Mouse (Mus musculus) limb, embryonic 14.5 days (tissue): Measurements from ENCODE around the gene Pigyl. TPM values are rescaled to one million over a fixed set of nuclear protein-coding genes. Genes with fewer than 3 reads are reported as not detected.
A peak's percentile ranks its signal among the peaks of the same experiment; 100 is the strongest.

Experiments used
- ATAC-seq: fragments of 200-750 bp; cut with Nextera tagmentation; 2 replicates; pipeline ENCODE4 v1.8.0; 2017; ENCODE audit warnings: low read depth, moderate number of reproducible peaks, moderate TSS enrichment; ENCODE audit not compliant: low FRiP score
- DNase-seq: peaks from one replicate; pipeline ENCODE4 v3.0.0-alpha.2; 2015; ENCODE audit warnings: low spot score
- H3K27ac ChIP-seq: fragments of 300-500 bp; sonication (generic); replicated peaks from 2 replicates; pipeline ENCODE4 v1.5.1; 2014; ENCODE audit warnings: low read depth, mild to moderate bottlenecking, low read length, moderate library complexity, mixed read lengths
- H3K27me3 ChIP-seq: fragments of 300-500 bp; sonication (generic); 2 replicates; pipeline ENCODE4 v1.6.1; 2014; ENCODE audit warnings: low read length, mixed read lengths; ENCODE audit not compliant: control insufficient read depth, insufficient read depth
- H3K36me3 ChIP-seq: fragments of 300-500 bp; sonication (generic); 2 replicates; pipeline ENCODE4 v1.6.1; 2014; ENCODE audit warnings: mild to moderate bottlenecking, low read length, moderate library complexity, mixed read lengths; ENCODE audit not compliant: control insufficient read depth, insufficient read depth
- H3K4me1 ChIP-seq: fragments of 300-500 bp; sonication (generic); 2 replicates; pipeline ENCODE4 v1.6.1; 2014; ENCODE audit warnings: antibody characterized with exemption, low read length, mixed read lengths; ENCODE audit not compliant: control insufficient read depth, insufficient read depth
- H3K4me2 ChIP-seq: fragments of 300-500 bp; sonication (generic); replicated peaks from 2 replicates; pipeline ENCODE4 v1.6.1; 2014; ENCODE audit warnings: low read depth, mild to moderate bottlenecking, low read length, moderate library complexity; ENCODE audit not compliant: severe bottlenecking
- H3K4me3 ChIP-seq: fragments of 300-500 bp; sonication (generic); replicated peaks from 2 replicates; pipeline ENCODE4 v1.5.1; 2014; ENCODE audit warnings: low read length
- H3K9ac ChIP-seq: fragments of 300-500 bp; sonication (generic); 2 replicates; pipeline ENCODE4 v1.6.1; 2014; ENCODE audit warnings: mild to moderate bottlenecking, low read depth, low read length, moderate library complexity; ENCODE audit not compliant: severe bottlenecking
- H3K9me3 ChIP-seq: fragments of 300-500 bp; sonication (generic); 2 replicates; pipeline ENCODE4 v1.6.1; 2016; ENCODE audit warnings: low read length; ENCODE audit not compliant: control insufficient read depth
- POLR2A ChIP-seq: fragments of 200-500 bp; IDR thresholded peaks from 2 replicates; pipeline ENCODE4 v1.8.0; 2012; ENCODE audit warnings: inconsistent platforms, mild to moderate bottlenecking, moderate library complexity, borderline replicate concordance; ENCODE audit not compliant: insufficient read depth, insufficient read length; ENCODE audit errors: extremely low read depth
- WGBS: fragments of 180-500 bp; shearing (Covaris S2); extraction: QIAGEN DNeasy Blood & Tissue Kit; methylation state at CpG from one replicate; pipeline ENCODE4 v1.1.7; 2014; 5-methylcytosine and 5-hydroxymethylcytosine counted together
- polyA plus RNA-seq, 2 experiments: library from polyadenylated mRNA; depleted of rRNA in 1 of 2; stranded (reverse) in 1 of 2; unstranded in 1 of 2; fragments of >200 nt; fragmentation: Nextera tagmentation in 1 of 2; extraction: Ambion mirVana in 1 of 2; gene quantifications; 2 replicates each; pipeline versions ENCODE4 v1.2.1 to v1.2.3; 2012 to 2014

The Pigyl gene
- polyA plus RNA-seq, 2 experiments: 62.4 to 82.4 TPM

DNA sequence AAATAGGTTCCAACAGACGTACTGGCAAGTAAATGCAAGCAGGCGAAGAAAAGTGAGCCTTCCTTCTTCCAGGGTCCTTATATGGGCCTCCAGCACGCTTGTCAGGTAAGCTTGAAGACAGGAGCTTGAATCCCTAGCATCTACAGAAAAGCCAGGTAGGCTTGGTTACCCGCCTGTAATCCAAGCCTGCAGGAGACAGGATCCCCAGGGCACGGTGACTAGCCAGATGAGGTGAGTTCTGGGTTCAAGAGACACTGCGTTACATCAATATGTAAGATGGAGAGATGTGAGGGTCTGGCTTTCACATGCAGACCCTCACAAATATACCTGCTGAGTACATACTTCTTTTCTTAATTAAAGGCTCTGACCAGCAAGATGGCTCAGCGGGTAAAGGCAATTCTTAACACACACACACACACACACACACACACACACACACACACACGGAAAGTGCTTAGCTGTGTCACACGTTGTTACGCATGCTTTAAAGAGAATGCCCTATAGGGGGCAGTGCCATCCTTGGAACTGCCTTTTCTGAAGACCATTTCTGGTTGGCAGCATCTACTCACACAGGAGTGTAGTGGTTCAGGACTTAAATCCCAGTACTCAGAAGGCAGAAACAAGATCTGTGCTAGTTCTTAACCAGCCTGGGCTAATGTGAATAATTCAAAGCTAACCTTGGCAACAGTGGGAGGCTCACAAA, 38.7 kb upstream of the Pigyl start:
- peak overlapping the region; percentile 65 for H3K4me2 ChIP-seq
- H3K9ac ChIP-seq: peak overlapping the region; percentile 90
- 44% methylated on average over 10 of the region's 10 CpGs for WGBS
- H3K9me3 ChIP-seq: no peaks in the 10 kb centered on the region
- H3K36me3 ChIP-seq: peaks cover 12% of the 10 kb centered on the region
- DNase-seq: peak; percentile 69
- TF ChIP-seq POLR2A: no peak
- no peak overlapping the region for H3K27ac ChIP-seq
- no peaks in the 10 kb centered on the region for H3K27me3 ChIP-seq
- peak overlapping the region; percentile 92 for H3K4me3 ChIP-seq
- ATAC-seq: no peak
- peaks cover 11% of the 10 kb centered on the region for H3K4me1 ChIP-seq

DNA sequence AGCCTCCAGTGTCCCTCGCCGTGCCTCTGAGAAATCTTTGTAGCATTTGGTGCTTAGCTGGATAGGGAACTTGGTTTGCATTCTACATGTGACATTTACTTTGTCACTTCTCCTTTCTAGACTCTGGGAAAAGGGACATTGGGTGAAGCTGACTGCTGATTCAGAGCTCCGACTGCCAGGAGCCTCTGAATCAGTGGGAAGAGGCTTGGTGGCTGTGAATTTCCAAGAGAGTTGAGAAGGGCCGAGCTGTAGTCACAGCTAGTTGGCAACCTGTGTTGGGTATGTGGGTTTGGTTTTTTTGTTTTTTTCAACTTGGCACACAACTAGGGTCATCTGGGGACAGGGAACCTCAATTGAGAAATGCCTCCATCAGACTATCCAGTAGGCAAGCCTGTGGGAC, 37.1 kb upstream of the Pigyl start:
- no peak overlapping the region for H3K4me3 ChIP-seq
- H3K27ac ChIP-seq: no peak overlapping the region
- TF ChIP-seq POLR2A: no peak
- WGBS: 89% methylated on average over 4 of the region's 4 CpGs
- no peaks in the 10 kb centered on the region for H3K27me3 ChIP-seq
- ATAC-seq (no peak), DNase-seq (no peak)
- no peaks in the 10 kb centered on the region for H3K36me3 ChIP-seq
- H3K4me1 ChIP-seq: peaks cover 11% of the 10 kb centered on the region
- H3K4me2 ChIP-seq: no peak overlapping the region
- H3K9me3 ChIP-seq: no peaks in the 10 kb centered on the region
- H3K9ac ChIP-seq: no peak overlapping the region

- 0 out of 2 replicates have a peak, but pooled peaks cover 3% of the 10 kb centered on the region for H3K4me1 ChIP-seq
- DNase-seq (no peak), ATAC-seq (no peak)
- no peak overlapping the region for H3K27ac ChIP-seq
- no peak for TF ChIP-seq POLR2A
- no peaks in the 10 kb centered on the region for H3K9me3 ChIP-seq
- no peak overlapping the region for H3K4me2 ChIP-seq
- H3K27me3 ChIP-seq: no peaks in the 10 kb centered on the region
- H3K4me3 ChIP-seq: no peak overlapping the region
- no peak overlapping the region for H3K9ac ChIP-seq
- no peaks in the 10 kb centered on the region for H3K36me3 ChIP-seq
Observed at GRCm38 (mm10) chr9:22121545-22121944, 35.1 kb upstream of the Pigyl start.

GRCm38 (mm10) chr9:22122005-22122404, 34.6 kb upstream of the Pigyl start:
- DNase-seq (no peak), ATAC-seq (no peak)
- no peak overlapping the region for H3K27ac ChIP-seq
- no peak overlapping the region for H3K4me3 ChIP-seq
- no peak overlapping the region for H3K9ac ChIP-seq
- no peak for TF ChIP-seq POLR2A
- H3K27me3 ChIP-seq: no peaks in the 10 kb centered on the region
- WGBS: 93% methylated on average over 3 of the region's 3 CpGs
- no peak overlapping the region for H3K4me2 ChIP-seq
- no peaks in the 10 kb centered on the region for H3K36me3 ChIP-seq
- 0 out of 2 replicates have a peak, but pooled peaks cover 3% of the 10 kb centered on the region for H3K4me1 ChIP-seq
- no peaks in the 10 kb centered on the region for H3K9me3 ChIP-seq

DNA sequence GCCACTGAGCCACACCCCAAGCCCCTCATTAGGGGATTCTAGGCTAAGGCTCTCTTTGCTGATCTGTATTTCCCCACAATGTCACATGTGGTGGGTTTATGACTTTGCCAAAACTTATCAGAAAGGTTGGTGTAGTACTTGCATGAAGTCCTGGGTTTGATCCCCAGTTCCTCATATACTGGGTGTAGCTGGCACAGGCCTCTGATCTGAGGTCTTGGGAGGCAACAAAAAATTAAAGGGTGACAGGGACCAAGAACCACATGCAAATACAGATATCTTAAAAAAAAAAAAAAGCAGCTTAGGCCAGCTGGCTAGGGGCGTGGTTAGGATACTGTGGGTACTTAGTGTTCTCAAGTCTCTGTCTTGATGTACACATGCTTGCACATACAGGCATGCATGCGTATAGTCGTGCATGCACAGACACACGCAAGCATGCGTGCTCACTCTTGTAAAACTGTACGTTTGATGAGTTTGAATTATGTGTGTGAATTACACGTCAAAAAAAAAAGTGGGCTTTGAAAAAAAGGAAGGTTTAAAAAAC, 33.5 kb upstream of the Pigyl start:
- ATAC-seq: no peak
- Histone ChIP-seq H3K27me3 (no peaks in the 10 kb centered on the region), H3K9ac (no peak overlapping the region), H3K4me2 (no peak overlapping the region), H3K27ac (no peak overlapping the region), H3K36me3 (no peaks in the 10 kb centered on the region), H3K4me1 (no peaks in the 10 kb centered on the region), H3K9me3 (no peaks in the 10 kb centered on the region), H3K4me3 (no peak overlapping the region)
- DNase-seq: no peak
- no peak for TF ChIP-seq POLR2A
- 81% methylated on average over 7 of the region's 7 CpGs for WGBS
